Mouse (Mus musculus) olfactory bulb, adult 2 months (tissue): ENCODE results near the gene Igfbp2.

Source experiments
- CTCF ChIP-seq: fragments of 200-500 bp; IDR thresholded peaks from 2 replicates; pipeline ENCODE4 v1.5.1; 2012; ENCODE audit warnings: low read depth, mild to moderate bottlenecking, low read length, moderate library complexity; ENCODE audit not compliant: insufficient read depth
- POLR2A ChIP-seq: fragments of 200-500 bp; IDR thresholded peaks from 2 replicates; pipeline ENCODE4 v1.6.1; 2012; ENCODE audit warnings: mild to moderate bottlenecking, low read depth, low read length, moderate library complexity; ENCODE audit not compliant: insufficient read depth

DNA sequence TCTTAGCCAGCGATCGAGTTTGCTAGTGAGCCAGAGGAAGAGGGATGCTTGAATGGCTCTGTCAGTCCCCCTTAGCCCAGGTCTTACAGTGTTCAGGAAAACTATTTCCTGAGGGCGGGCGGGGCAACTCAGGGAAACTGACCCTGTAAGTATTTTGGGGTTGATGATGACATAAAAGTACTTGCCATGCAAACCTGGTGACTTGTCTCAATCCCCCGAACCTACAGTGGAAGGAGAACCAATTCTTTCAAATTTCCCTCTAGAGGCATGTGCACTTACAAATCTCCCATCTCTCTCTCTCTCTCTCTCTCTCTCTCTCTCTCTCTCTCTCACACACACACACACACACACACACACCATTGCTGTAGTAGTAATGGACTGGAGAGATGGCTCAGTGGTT is 4.5 kb downstream of the Igfbp2 start:
- TF ChIP-seq POLR2A (no peak), CTCF (no peak)
